Mouse (Mus musculus): Measurements from ENCODE around the gene Dbh.
A peak's percentile ranks its signal among the peaks of the same experiment; 100 is the strongest.

Gene Dbh

GRCm38 (mm10) chr2:27163851-27164250 lies 1.2 kb upstream of the Dbh start:
- DNase-seq (ENCODE audit: low read depth, low spot score), result no peak

GRCm38 (mm10) chr2:27166074-27166473 lies 1.0 kb downstream of the Dbh start:
- no peak for DNase-seq (ENCODE audit: low read depth, low spot score)

- DNase-seq (ENCODE audit: low read depth, low spot score), result no peak
These were observed 2.0 kb downstream of the Dbh start for GRCm38 (mm10) chr2:27166999-27167398.

GRCm38 (mm10) chr2:27174242-27174641 lies 9.2 kb downstream of the Dbh start:
- no peak for DNase-seq (ENCODE audit: low read depth, low spot score)

- DNase-seq (ENCODE audit: low read depth, low spot score), result no peak
These were observed 10.7 kb downstream of the Dbh start for GRCm38 (mm10) chr2:27175696-27176267.

- DNase-seq (ENCODE audit: low read depth, low spot score), result no peak
These were observed 14.1 kb downstream of the Dbh start for GRCm38 (mm10) chr2:27179101-27179500.

GRCm38 (mm10) chr2:27181907-27182306 lies 16.9 kb downstream of the Dbh start:
- DNase-seq (ENCODE audit: low read depth, low spot score), result no peak

GRCm38 (mm10) chr2:27183734-27184133 lies 18.7 kb downstream of the Dbh start:
- DNase-seq (ENCODE audit: low read depth, low spot score), result no peak

GRCm38 (mm10) chr2:27187531-27187930 lies 22.5 kb downstream of the Dbh start:
- peak; percentile 87 for DNase-seq (ENCODE audit: low read depth, low spot score)

- no peak for DNase-seq (ENCODE audit: low read depth, low spot score)
These were observed 25.0 kb downstream of the Dbh start for GRCm38 (mm10) chr2:27189994-27190393.

GRCm38 (mm10) chr2:27198551-27199246 lies 33.7 kb downstream of the Dbh start:
- DNase-seq (ENCODE audit: low read depth, low spot score), result peak; percentile 37

GRCm38 (mm10) chr2:27200586-27200985 lies 35.6 kb downstream of the Dbh start:
- DNase-seq (ENCODE audit: low read depth, low spot score), result no peak

- DNase-seq (ENCODE audit: low read depth, low spot score), result no peak
These were observed 40.6 kb downstream of the Dbh start for GRCm38 (mm10) chr2:27205666-27206065.

GRCm38 (mm10) chr2:27206128-27206797 lies 41.2 kb downstream of the Dbh start:
- no peak for DNase-seq (ENCODE audit: low read depth, low spot score)

- DNase-seq (ENCODE audit: low read depth, low spot score), result no peak
These were observed 42.1 kb downstream of the Dbh start for GRCm38 (mm10) chr2:27207126-27207525.

GRCm38 (mm10) chr2:27209370-27209769 lies 44.3 kb downstream of the Dbh start:
- no peak for DNase-seq (ENCODE audit: low read depth, low spot score)

- DNase-seq (ENCODE audit: low read depth, low spot score), result no peak
These were observed 44.8 kb downstream of the Dbh start for GRCm38 (mm10) chr2:27209816-27210215.

- peak; percentile 59 for DNase-seq (ENCODE audit: low read depth, low spot score)
These were observed 45.2 kb downstream of the Dbh start for GRCm38 (mm10) chr2:27210255-27210654.

- no peak for DNase-seq (ENCODE audit: low read depth, low spot score)
These were observed 45.7 kb downstream of the Dbh start for GRCm38 (mm10) chr2:27210676-27211210.

- DNase-seq (ENCODE audit: low read depth, low spot score), result no peak
These were observed 47.2 kb downstream of the Dbh start for GRCm38 (mm10) chr2:27211966-27212893.

- DNase-seq (ENCODE audit: low read depth, low spot score), result no peak
These were observed 50.5 kb downstream of the Dbh start for GRCm38 (mm10) chr2:27215537-27215936.

- DNase-seq (ENCODE audit: low read depth, low spot score), result no peak
These were observed 53.1 kb downstream of the Dbh start for GRCm38 (mm10) chr2:27218121-27218544.
